Mouse (Mus musculus) urinary bladder, postnatal 4 days (tissue): ENCODE measurements around the gene Ache.

Source experiments
- DNase-seq, 2 experiments: peaks; one replicate each; pipeline ENCODE4 v3.0.0; 2021 to 2022; ENCODE audit warnings: low spot score in 2 of 2

Gene Ache

GRCm38 (mm10) chr5:137333512-137334174, 46.3 kb downstream of the Ache start, which contains the start of gene Slc12a9:
Slc12a9 (minus strand) TSS chr5:137333597.
- DNase-seq: peak; percentile 89 to 97

DNA sequence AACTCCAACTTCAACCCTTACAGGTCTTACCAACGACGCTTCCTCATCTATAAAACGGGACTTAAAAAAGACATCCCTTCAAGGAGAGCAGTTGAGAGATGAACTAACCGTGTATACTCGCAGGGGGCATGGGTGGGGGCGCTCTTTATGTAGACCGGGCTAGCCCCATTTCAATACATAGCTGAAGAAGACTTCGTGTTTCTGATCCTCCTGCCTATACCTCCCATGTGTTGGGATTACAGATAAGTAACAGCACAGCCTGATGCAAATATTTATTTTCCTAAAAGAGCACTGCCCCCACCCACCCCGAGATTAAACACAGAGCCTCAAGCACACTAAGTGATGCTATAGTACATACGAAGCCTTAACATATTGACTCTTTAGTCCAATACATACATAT, 47.0 kb downstream of the Ache start:
- no peak for DNase-seq

- no peak for DNase-seq
These were observed 47.7 kb downstream of the Ache start for GRCm38 (mm10) chr5:137335066-137335465.

DNA sequence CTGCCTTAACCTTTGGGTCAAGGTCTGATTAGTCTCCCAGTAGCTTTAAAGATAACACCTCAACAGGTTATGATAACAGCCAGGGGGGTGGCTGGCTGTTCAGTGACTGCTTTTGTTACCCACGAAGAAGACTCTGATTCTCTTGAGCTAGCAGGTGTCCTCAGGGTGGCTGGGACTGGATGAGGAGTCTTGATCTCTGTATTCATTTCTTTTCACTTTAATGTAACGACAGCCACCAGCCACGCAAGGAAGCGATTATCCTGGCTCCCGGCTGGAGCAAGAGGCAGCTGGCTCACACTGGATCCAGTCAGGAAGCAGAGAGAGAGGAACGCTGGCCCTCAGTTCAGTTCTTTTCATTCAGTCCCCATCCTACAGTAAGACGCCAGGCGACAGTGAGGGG, 49.9 kb downstream of the Ache start:
- no peak for DNase-seq

GRCm38 (mm10) chr5:137338256-137338655, 50.9 kb downstream of the Ache start:
- peak; percentile 89 to 92 for DNase-seq

DNA sequence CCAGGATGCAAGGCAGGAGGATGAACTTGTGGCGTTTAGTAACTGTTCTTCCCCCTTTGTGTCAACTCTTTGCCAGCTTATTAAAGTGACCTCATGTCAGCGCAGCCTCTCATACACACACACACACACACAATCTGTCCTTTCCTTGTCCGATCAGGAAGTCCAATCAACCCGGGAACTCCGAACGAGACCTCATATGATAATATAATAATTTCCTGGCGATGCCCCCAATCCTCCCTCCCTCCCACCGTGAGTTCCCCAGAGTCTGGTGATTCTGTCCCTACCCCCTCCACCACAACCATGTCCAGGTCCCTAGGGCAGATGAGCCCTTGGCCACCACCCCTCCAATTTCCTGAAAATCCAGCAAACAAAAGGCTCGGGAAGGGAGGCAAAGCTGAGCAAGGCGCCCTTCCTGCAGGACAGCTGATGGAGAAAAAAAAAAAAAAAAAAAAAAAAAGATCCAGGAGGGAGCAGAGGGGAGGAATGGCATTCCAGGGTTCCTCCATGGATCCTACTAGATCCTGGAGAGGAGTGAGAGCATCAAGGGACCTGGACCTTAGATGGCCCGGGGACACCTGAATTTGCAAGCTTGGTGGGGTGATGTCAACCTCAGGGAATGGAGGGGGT, 51.5 kb downstream of the Ache start:
- no peak for DNase-seq

GRCm38 (mm10) chr5:137339290-137339979, 52.1 kb downstream of the Ache start:
- no peak for DNase-seq

DNA sequence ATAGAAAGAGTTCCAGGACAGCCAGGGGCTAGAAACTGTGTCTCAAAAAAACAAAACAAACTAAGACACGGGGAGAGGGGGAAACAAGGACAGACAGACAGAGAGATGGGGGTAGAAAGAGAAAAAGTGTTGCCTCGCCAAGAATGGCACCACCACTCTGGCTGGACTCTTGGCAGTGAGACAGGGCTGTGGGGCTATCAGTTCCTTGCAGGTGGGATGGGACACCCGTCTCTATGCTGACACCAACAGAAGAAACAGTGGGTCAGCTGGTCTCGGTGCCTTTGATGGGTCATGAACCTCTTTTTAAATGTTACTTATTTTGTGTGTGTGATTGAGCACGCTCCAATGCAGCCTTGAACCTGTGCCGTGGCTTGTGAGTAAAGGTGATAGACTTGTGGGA, 52.9 kb downstream of the Ache start:
- DNase-seq: no peak

- no peak for DNase-seq
These were observed 55.2 kb downstream of the Ache start for GRCm38 (mm10) chr5:137342407-137343012.

DNA sequence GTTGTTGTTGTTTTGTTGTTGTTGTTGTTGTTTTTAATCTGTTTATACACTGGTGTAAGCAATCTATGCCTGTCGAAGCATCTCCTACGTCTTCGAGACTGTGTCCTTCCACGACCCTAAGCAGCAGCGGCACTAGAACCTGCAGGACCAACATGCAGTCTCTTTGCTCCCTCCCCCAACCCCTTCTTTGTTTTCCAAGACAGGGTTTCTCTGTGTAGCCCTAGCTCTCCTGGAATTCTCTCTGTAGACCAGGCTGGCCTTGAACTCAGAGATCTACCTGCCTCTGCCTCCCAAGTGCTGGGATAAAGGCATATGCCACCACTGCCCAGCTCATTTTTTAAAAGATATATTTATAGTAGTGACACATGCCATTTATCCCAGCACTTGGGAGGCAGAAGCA, 56.1 kb downstream of the Ache start:
- no peak for DNase-seq

- no peak for DNase-seq
These were observed 56.5 kb downstream of the Ache start for GRCm38 (mm10) chr5:137343869-137344268.
